12 mouse cellular contexts compared by ENCODE assay signal in the genomic region with DNA sequence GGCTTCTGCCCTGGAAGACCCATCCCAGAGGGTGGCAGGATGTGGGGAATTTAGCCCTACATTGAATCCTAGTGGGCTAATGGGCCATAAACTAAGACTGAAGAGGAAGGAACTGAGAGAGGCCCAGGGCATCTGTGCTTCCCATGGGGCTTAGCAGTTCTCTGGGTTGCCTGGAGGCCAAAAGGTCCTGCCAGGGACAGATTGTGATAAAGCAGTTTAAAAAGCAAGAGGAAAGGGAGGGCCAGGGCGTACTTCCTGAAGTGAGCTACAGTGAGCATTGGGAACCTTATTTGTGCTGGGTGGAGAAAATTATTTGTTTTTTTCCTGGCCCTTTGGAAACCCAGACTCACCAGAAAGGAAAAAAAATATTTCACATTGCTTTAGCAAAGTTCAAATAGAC.
DNase-seq lines count a peak whose midpoint lies in the region; ATAC-seq and TF ChIP-seq lines count a peak whose summit lies in the region.
"Had no signal": no experiment of that assay in that cellular context is flagged by ENCODE, and none has a peak within 500 bp of the region (broad histone marks: within the 10 kb centered on the region; RNA-seq: fewer than 3 reads in every experiment).

No protein-coding gene starts in this region.

- no peak overlapping the region for H3K9ac ChIP-seq in heart, adult 2 months (ENCODE audit: low read depth, low read length)
- 0 out of 2 replicates have a peak overlapping the region, but pooled peaks have one; percentile 1 for H3K9ac ChIP-seq in liver, embryonic 16.5 days (ENCODE audit: low read depth, low read length)
- H3K9ac ChIP-seq: forebrain, postnatal 0 days; heart, embryonic 13.5 days had no signal

- H3K27me3 ChIP-seq in heart, adult 2 months (ENCODE audit: control insufficient read depth, insufficient read depth, low read length) = no peaks in the 10 kb centered on the region
- no peaks in the 10 kb centered on the region for H3K27me3 ChIP-seq in G1E (ENCODE audit: insufficient read depth, low read length)
- H3K27me3 ChIP-seq in liver, embryonic 16.5 days (ENCODE audit: control insufficient read depth, insufficient read depth, low read depth, low read length) = no peaks in the 10 kb centered on the region
- H3K27me3 ChIP-seq: heart, embryonic 13.5 days had no signal

- H3K27ac ChIP-seq in heart, adult 2 months = peak overlapping the region; percentile 60
- peak overlapping the region; percentile 77 for H3K27ac ChIP-seq in liver, embryonic 16.5 days (ENCODE audit: low read length)
- H3K27ac ChIP-seq: heart, embryonic 13.5 days had no signal

- no peaks in the 10 kb centered on the region for H3K36me3 ChIP-seq in heart, adult 2 months (ENCODE audit: control insufficient read depth, insufficient read depth, low read length)
- no peaks in the 10 kb centered on the region for H3K36me3 ChIP-seq in G1E (replicated peaks)
- no peaks in the 10 kb centered on the region for H3K36me3 ChIP-seq in liver, embryonic 16.5 days (ENCODE audit: control insufficient read depth, insufficient read depth)
- H3K36me3 ChIP-seq: heart, embryonic 13.5 days had no signal

- peak overlapping the region; percentile 19; the same call in 1 of the 2 replicates for H3K4me2 ChIP-seq in liver, embryonic 16.5 days (ENCODE audit: low read depth, low read length)
- H3K4me2 ChIP-seq: heart, embryonic 13.5 days had no signal

- TF ChIP-seq CTCF in heart, adult 2 months (IDR thresholded peaks at IDR 0.05) = no peak
- no peak for TF ChIP-seq CTCF in G1E (IDR thresholded peaks at IDR 0.05; ENCODE audit: low read depth, low read length)

- ATAC-seq in G1E (ENCODE audit: extremely low read depth, insufficient number of reproducible peaks, low FRiP score, poor library complexity, severe bottlenecking) = peak; percentile 41; the same call in 1 of the 2 replicates
- peak; percentile 87 for ATAC-seq in erythroid progenitor cell, adult 5-6 weeks (replicated peaks; ENCODE audit: low FRiP score, poor library complexity, severe bottlenecking)
- ATAC-seq in liver, embryonic 16.5 days (ENCODE audit: low read depth) = peak; percentile 91
- ATAC-seq: forebrain, postnatal 0 days had no signal

- 0 out of 2 replicates have a peak, but pooled peaks have one; percentile 33 for TF ChIP-seq EP300 in heart, adult 2 months (IDR thresholded peaks at IDR 0.05; ENCODE audit: insufficient read depth, low read depth, low read length)

- H3K4me3 ChIP-seq in heart, adult 2 months = no peak overlapping the region
- H3K4me3 ChIP-seq in G1E (ENCODE audit: low read depth, low read length) = no peak overlapping the region
- no peak overlapping the region for H3K4me3 ChIP-seq in liver, embryonic 16.5 days (ENCODE audit: low read depth, low read length)
- H3K4me3 ChIP-seq: heart, embryonic 13.5 days had no signal

- TF ChIP-seq POLR2A in heart, adult 2 months (IDR thresholded peaks at IDR 0.05; ENCODE audit: insufficient read depth, low read depth, low read length) = no peak

- intact Hi-C loops in heart, adult 2 months (cut with DNase I) = no loop called here
- intact Hi-C loops in left cerebral cortex, postnatal 36 days (cut with DNase I) = no loop called here

- 62% methylated on average over 1 of the region's 1 CpGs for WGBS in heart, adult 2 months
- 13% methylated on average over 1 of the region's 1 CpGs for WGBS in liver, embryonic 16.5 days (ENCODE audit: insufficient replicate concordance)

- peaks cover 8% of the 10 kb centered on the region for H3K4me1 ChIP-seq in heart, adult 2 months (ENCODE audit: control insufficient read depth, insufficient read depth, low read length)
- peaks cover 37% of the 10 kb centered on the region for H3K4me1 ChIP-seq in G1E (ENCODE audit: insufficient read depth, low read depth, low read length)
- peaks cover 22% of the 10 kb centered on the region for H3K4me1 ChIP-seq in liver, embryonic 16.5 days (ENCODE audit: control insufficient read depth, low read depth, low read length)

- H3K79me2 ChIP-seq in heart, adult 2 months (replicated peaks; ENCODE audit: control insufficient read depth, insufficient read depth, low read length) = no peaks in the 10 kb centered on the region

- peak in 1 of 2 experiments; percentile 46 for DNase-seq in heart, adult 2 months
- DNase-seq in heart, postnatal 4 days = no peak
- peak; percentile 9 for DNase-seq in G1E (ENCODE audit: low spot score)
- DNase-seq in left cerebral cortex, adult 9 months (ENCODE audit: low spot score in 2 of 2) = no peak
- no peak for DNase-seq in left cerebral cortex, postnatal 36 days (ENCODE audit: low spot score in 2 of 2)
- no peak for DNase-seq in urinary bladder, postnatal 25 days (ENCODE audit: low spot score)
- DNase-seq: cerebellum, adult 11 months; forebrain, postnatal 0 days; right cerebral cortex, postnatal 14 days had no signal

- peaks cover 4% of the 10 kb centered on the region; the same call in 1 of the 2 replicates for H3K9me3 ChIP-seq in G1E (replicated peaks)
- H3K9me3 ChIP-seq in liver, embryonic 16.5 days (replicated peaks; ENCODE audit: control insufficient read depth, low read length) = no peaks in the 10 kb centered on the region
- H3K9me3 ChIP-seq: heart, embryonic 13.5 days had no signal

Comparison
In these comparisons a context has a peak if more than half of its experiments do, and no peak if none do; other contexts are left out.
1. ATAC-seq: peak in every context shown above with its lines; median percentile 91 in liver, embryonic 16.5 days; 87 in erythroid progenitor cell, adult 5-6 weeks; 41 in G1E.